Mouse (Mus musculus) liver, adult (tissue): ENCODE measurements around the gene Ctsg.
"Not testable (repeated sequence)": the region's sequence is repeated elsewhere in the genome, so short reads cannot be mapped to it uniquely, and the experiment has no call there.

Source experiments
- GATA4 ChIP-seq: IDR thresholded peaks from 2 replicates; pipeline ENCODE4 v1.6.1; 2014; ENCODE audit warnings: mild to moderate bottlenecking, low read length; ENCODE audit not compliant: insufficient replicate concordance

The Ctsg gene

GRCm38 (mm10) chr14:56102386-56102785 lies at the start of gene Ctsg:
Gene Ctsg (minus strand): TSS chr14:56102574.
- TF ChIP-seq GATA4 = no peak

GRCm38 (mm10) chr14:56132508-56132907 lies 30.1 kb upstream of the Ctsg start, which contains the start of gene Gzmd:
Gene Gzmd (minus strand): TSS chr14:56132608.
- not testable (repeated sequence) for TF ChIP-seq GATA4

GRCm38 (mm10) chr14:56128341-56128740 lies 26.0 kb upstream of the Ctsg start:
- TF ChIP-seq GATA4 = no peak

GRCm38 (mm10) chr14:56123516-56123915 lies 21.1 kb upstream of the Ctsg start:
- no peak for TF ChIP-seq GATA4

- no peak for TF ChIP-seq GATA4
Measured at GRCm38 (mm10) chr14:56120525-56120924, 18.2 kb upstream of the Ctsg start, which contains the start of gene Gzme. Gene Gzme (minus strand): TSS chr14:56120625.

- TF ChIP-seq GATA4 = no peak
Measured at GRCm38 (mm10) chr14:56105447-56106180, 3.2 kb upstream of the Ctsg start.

- TF ChIP-seq GATA4 = no peak
Measured at GRCm38 (mm10) chr14:56105016-56105415, 2.6 kb upstream of the Ctsg start.

GRCm38 (mm10) chr14:56103452-56103851 lies 1.1 kb upstream of the Ctsg start:
- TF ChIP-seq GATA4 = no peak

GRCm38 (mm10) chr14:56098940-56099339 lies 3.4 kb downstream of the Ctsg start:
- TF ChIP-seq GATA4 = no peak

GRCm38 (mm10) chr14:56097597-56097996 lies 4.8 kb downstream of the Ctsg start:
- TF ChIP-seq GATA4 = no peak

GRCm38 (mm10) chr14:56093353-56093752 lies 9.0 kb downstream of the Ctsg start:
- no peak for TF ChIP-seq GATA4

GRCm38 (mm10) chr14:56086711-56087110 lies 15.7 kb downstream of the Ctsg start:
- TF ChIP-seq GATA4 = no peak

GRCm38 (mm10) chr14:56085167-56085566 lies 17.2 kb downstream of the Ctsg start, which contains the start of gene Mcpt8:
Gene Mcpt8 (minus strand): TSS chr14:56085273.
- TF ChIP-seq GATA4 = no peak

GRCm38 (mm10) chr14:56082016-56082415 lies 20.4 kb downstream of the Ctsg start:
- TF ChIP-seq GATA4 = no peak

- TF ChIP-seq GATA4 = not testable (repeated sequence)
Measured at GRCm38 (mm10) chr14:56062213-56062612, 40.2 kb downstream of the Ctsg start, which contains the start of gene Mcpt4. Gene Mcpt4 (minus strand): TSS chr14:56062313.

GRCm38 (mm10) chr14:56057722-56058121 lies 44.7 kb downstream of the Ctsg start:
- TF ChIP-seq GATA4 = no peak

GRCm38 (mm10) chr14:56055408-56055807 lies 47.0 kb downstream of the Ctsg start:
- no peak for TF ChIP-seq GATA4
